Mouse (Mus musculus): Measurements from ENCODE around the gene Cyp2w1.

The Cyp2w1 gene

GRCm38 (mm10) chr5:139365827-139366226 lies 13.4 kb downstream of the Cyp2w1 start:
- peak; percentile 43 for DNase-seq

DNA sequence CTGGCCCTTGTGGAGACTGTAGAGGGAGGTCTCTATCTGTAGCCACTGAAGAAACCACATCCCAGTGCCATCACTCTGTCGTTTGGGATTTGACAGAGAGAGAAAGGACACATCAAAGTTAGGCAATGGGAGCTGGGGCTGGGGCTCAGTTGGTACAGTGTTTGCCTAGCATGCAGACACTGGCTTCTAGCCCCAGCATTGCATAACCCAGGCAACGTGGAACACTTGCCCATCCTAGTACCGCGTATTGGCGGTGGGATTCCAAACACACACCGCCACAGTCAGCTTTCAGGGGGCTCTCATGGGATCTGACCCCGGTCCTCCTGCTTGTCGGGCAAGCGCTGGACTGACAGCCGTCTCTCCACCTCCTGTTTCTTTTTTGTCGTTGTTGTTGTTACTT lies 14.1 kb downstream of the Cyp2w1 start:
- no peak for DNase-seq

DNA sequence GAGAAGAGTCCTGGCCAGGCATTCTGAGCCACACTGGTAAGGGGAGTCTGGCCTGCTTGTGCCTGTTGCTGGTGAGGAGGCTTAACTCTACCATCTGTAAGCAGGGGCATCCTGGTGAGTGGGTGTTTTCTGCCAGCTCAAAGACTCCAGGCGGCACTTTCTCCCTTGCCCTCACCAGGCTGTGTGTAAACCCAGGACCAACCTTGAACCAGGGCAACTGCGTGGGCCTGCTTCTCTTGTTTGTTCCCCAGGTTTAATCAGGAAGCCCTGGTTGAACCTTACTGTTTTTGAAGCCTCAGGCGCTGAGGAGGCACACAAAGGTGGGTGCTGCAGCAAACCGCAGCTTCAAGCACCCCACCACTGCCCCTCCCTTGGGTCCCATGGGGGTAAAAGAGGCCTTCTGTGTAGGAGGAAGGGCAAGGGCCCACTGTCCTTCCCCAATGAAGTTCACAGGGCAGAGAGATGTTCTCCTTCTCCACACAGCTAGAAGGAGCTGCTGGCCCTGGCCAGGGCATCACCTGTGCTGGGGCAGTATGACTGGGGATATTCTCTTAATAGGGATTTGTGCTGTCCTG lies 15.6 kb downstream of the Cyp2w1 start:
- no peak for DNase-seq

DNA sequence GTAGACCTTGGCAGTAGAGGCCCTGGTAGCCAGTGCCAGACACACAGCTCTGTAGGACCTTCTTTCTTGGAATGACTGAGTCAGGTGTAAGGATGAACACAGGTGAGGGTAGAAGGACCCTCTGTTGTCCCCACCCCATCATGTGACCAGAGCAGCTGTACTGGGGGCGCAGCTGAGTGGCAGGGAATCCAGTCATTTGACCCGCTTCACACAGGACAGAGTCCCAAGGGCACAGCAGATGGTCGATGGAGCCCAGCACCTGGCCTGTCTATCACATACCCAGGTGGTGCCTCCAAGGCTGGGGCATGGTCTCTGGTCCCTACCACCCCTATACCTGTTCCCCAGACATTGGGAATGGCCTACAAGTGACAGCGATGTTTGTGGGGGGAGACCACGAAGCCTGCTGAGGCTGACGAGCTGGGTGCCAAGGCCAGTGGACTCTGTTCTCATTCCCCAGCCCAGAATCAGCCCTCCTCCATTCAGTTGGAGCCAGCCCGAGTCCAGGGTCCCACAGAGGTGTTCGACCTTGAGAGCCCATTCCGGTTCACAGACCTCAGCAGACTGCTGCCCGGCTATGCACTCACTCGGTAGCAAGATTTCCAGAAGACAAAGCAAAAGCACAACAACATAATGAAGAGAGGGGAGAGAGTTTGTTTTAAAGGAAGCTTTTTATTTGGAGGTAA lies 16.4 kb downstream of the Cyp2w1 start:
- peak; percentile 92 for DNase-seq

DNA sequence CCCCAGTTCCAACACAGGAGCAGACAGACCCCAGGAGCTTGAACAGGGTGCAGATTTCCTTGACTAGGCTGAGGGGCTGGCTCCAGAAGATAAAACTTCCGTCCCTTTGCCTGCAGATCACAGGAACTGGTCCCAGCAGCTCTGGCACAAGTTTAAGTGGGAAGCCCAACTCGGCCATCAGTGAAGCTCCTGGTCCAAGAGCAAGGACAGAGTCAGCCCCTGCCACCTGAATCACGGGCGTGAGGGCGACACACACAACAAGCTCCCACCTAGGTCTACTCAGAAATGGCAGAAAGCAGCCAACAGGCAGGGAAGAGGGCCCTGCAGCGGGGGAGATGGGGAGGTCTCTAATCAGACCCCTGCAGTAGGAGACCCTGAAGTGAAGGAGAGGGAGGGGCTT lies 17.9 kb downstream of the Cyp2w1 start:
- DNase-seq: no peak

GRCm38 (mm10) chr5:139371118-139371517 lies 18.7 kb downstream of the Cyp2w1 start:
- DNase-seq: no peak

GRCm38 (mm10) chr5:139371631-139372401 lies 19.4 kb downstream of the Cyp2w1 start:
- DNase-seq: peak; percentile 95

DNA sequence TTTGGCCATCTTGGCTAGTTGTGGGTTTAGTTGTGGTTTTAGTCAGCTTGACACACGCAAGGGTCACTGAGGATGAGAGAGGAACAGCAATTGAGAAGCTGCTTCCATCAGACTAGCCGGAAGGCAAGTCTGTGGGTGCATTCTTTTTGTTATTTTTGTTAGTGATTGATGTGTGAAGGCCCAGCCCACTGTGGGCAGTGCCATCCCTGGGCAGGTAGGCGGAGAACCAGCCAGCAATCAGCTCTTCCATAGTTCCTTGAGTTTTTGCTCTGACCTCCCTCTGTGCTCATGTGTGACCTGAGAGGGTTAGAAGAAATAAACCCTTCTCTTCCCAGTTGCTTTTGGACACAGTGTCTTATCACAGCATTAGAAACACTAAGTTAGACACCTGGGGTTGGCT lies 20.7 kb downstream of the Cyp2w1 start:
- DNase-seq: peak; percentile 67

- peak; percentile 72 for DNase-seq
Measured at GRCm38 (mm10) chr5:139373889-139374444, 21.6 kb downstream of the Cyp2w1 start.

GRCm38 (mm10) chr5:139374841-139375240 lies 22.4 kb downstream of the Cyp2w1 start:
- DNase-seq: peak; percentile 50

GRCm38 (mm10) chr5:139377468-139378270 lies 25.3 kb downstream of the Cyp2w1 start, which contains the start of gene Gpr146:
Gene Gpr146, plus strand, starts transcription at chr5:139377697.
- peak; percentile 87 for DNase-seq

DNA sequence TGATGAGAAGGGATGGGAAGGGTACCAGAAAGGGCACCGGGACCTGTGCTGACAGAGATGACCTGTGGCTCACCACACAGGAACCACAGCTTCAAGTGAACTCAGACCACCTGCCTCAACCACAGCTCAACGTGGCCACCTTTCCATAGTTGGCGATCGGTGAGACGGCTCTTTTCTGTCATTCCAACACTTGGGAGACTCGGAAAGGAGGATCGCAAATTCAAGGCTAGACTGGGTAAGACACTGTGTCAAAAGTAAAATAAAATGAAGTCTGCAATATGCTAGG lies 25.8 kb downstream of the Cyp2w1 start:
- DNase-seq: no peak

DNA sequence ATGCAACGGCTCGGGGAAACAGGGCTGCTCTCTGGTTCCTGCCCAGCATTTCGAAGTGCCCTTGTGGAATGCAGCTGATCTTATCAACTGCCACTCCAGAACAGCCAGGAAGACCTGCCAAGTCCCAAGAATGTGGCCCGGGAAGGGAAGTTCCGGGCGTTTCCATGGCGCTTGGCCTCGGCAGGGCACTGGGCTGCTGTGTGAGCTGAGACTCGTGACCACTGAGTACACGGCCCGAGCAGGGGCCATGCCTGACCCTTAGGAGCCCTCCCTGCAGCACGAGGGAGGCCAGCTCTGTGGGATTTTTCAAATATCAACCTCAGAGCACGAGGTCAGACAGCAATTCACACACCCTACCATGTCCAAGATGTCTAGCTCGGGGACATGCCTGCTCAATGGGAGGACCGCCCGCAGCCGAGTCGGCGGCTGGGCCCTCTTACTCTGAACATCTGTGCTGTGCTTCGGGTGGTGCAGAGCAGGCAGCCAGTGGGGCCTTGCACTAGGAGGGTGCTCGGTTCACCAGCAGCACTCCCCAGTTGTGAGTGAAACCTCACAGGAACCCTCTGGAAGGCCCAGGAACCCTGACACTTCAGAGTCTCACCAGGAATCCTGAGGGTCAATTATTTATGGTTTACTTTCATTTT lies 26.7 kb downstream of the Cyp2w1 start:
- DNase-seq: peak; percentile 97

- DNase-seq: no peak
Measured at GRCm38 (mm10) chr5:139379771-139380384, 27.5 kb downstream of the Cyp2w1 start.

- peak; percentile 99 for DNase-seq
Measured at GRCm38 (mm10) chr5:139380385-139381248, 28.2 kb downstream of the Cyp2w1 start.

- DNase-seq: peak; percentile 54
Measured at GRCm38 (mm10) chr5:139381586-139382513, 29.4 kb downstream of the Cyp2w1 start.

DNA sequence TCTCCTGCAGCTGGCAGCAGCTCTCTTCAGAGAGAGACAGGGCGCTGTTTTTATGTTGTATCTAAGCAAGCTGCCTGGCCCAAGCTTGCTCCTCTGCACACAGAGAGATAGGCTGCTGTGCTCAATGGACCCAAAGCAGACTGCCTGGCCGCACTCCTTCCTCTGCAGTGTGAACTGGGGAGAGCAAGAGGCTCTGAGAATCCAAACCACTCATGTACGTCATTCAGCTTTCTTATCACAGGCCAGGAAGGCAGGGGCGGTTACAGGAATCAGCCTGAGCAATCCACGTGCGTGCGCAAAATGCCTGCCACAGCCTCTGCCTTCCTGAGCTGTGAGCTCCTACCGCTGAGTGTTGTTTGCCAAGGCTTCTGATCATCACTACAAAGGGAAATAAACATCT lies 30.3 kb downstream of the Cyp2w1 start:
- DNase-seq: peak; percentile 71

- DNase-seq: no peak
Measured at GRCm38 (mm10) chr5:139383234-139383633, 30.8 kb downstream of the Cyp2w1 start.

GRCm38 (mm10) chr5:139384531-139384930 lies 32.1 kb downstream of the Cyp2w1 start:
- DNase-seq: peak; percentile 80

DNA sequence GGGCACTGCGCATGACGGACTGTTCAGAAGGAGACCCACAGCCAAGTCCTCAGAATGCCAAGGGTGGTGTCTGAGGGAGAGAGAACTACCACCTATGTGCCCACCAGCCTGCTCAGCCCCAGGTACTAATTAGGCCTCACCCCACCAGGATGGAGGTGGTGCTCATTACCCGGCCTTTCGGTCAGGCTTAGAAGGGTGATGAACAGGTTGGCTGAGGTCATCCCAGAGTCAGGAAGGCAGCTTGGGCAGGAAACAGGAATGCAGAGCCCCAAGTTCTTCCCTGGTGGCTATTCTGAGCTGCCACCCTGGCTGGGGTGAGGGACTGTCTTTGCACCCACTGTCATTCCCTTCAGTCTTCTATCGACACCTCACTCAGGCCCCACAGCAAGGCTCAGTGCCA lies 33.6 kb downstream of the Cyp2w1 start:
- no peak for DNase-seq

Data from kidney, adult 9 months (tissue).